Comparison of ENCODE assay signal across 13 mouse cellular contexts in the genomic region with DNA sequence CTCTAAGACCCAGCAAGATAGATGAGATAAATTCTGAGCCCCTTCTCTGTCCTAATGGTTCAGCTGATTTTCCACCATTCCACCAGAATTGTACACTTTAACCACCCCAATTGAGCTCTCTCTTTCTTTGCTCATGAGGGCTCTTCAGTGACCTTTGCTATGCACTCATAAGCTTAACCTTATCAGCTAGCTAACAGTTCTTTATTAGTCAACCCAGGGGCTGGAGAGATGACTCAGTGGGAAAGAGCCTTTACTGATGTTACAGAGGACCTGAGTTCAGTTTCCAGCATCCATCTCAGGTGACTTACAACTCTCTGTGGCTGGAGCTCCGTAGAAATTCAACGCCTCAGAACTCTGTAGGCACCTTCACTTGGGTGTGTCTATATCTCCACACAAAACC.
"Had no signal": no experiment of that assay in that cellular context is flagged by ENCODE, and none has a peak within 500 bp of the region (broad histone marks: within the 10 kb centered on the region; RNA-seq: fewer than 3 reads in every experiment).

No protein-coding gene starts in this region.

- H3K4me2 ChIP-seq: limb, embryonic 13.5 days; midbrain, embryonic 13.5 days had no signal

- DNase-seq: kidney, adult 9 months; kidney, postnatal 10 days; kidney, postnatal 4 days; left cerebral cortex, postnatal 4 days; lung, adult 18-20 months; lung, postnatal 10 days; right cerebral cortex, postnatal 14 days; thymus, postnatal 4 days had no signal

- H3K9me3 ChIP-seq: limb, embryonic 13.5 days had no signal

- ATAC-seq: hindbrain, embryonic 16.5 days; inflammation-experienced regulatory T-cells, adult 6 months; midbrain, embryonic 13.5 days had no signal

- H3K9ac ChIP-seq: limb, embryonic 13.5 days; midbrain, embryonic 13.5 days had no signal

- H3K36me3 ChIP-seq: limb, embryonic 13.5 days; midbrain, embryonic 13.5 days had no signal

- H3K4me1 ChIP-seq: limb, embryonic 13.5 days; midbrain, embryonic 13.5 days had no signal

- H3K4me3 ChIP-seq: layer of hippocampus, adult 2 months; limb, embryonic 13.5 days; midbrain, embryonic 13.5 days had no signal

- H3K27me3 ChIP-seq: limb, embryonic 13.5 days; midbrain, embryonic 13.5 days had no signal

- H3K27ac ChIP-seq: layer of hippocampus, adult 2 months; limb, embryonic 13.5 days; midbrain, embryonic 13.5 days had no signal
